In the genomic region with DNA sequence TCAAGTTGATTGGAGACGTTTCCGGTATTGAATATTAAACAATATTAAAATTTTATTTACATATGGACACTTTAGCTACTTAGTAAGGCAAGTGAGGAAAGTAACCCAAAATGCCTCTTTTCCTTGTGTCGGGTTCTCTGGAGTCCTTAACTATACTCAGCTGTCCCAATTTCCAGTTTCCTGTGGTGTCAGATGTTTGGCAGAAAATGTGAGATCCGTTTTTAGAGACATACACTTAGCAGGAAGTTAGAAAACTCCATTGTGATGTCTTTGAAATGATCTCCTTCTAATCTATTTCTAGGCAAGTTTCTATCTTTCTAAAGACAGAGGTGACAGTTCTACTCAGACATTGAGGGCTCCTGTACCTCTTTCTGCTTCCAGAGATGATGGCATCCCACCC, we compare ENCODE assay signal across 17 mouse cellular contexts.
"Had no signal": no experiment of that assay in that cellular context is flagged by ENCODE, and none has a peak within 500 bp of the region (broad histone marks: within the 10 kb centered on the region; RNA-seq: fewer than 3 reads in every experiment).

No protein-coding gene starts in this region.

- H3K36me3 ChIP-seq: liver, embryonic 15.5 days; lung, embryonic 15.5 days; midbrain, embryonic 13.5 days; midbrain, embryonic 15.5 days; neural tube, embryonic 12.5 days; stomach, embryonic 15.5 days had no signal

- H3K27ac ChIP-seq: liver, embryonic 15.5 days; lung, embryonic 15.5 days; macrophage; midbrain, embryonic 13.5 days; midbrain, embryonic 15.5 days; neural tube, embryonic 12.5 days; stomach, embryonic 15.5 days; stomach, postnatal 0 days had no signal

- DNase-seq: liver, postnatal 0 days; lung, adult 2 months; lung, postnatal 14 days; lung, postnatal 36 days; thymus, adult 18-20 months; thymus, postnatal 14 days; thymus, postnatal 36 days had no signal

- H3K27me3 ChIP-seq: liver, embryonic 15.5 days; lung, embryonic 15.5 days; megakaryocyte, embryonic 14.5 days; midbrain, embryonic 13.5 days; midbrain, embryonic 15.5 days; neural tube, embryonic 12.5 days; stomach, embryonic 15.5 days had no signal

- H3K9me3 ChIP-seq: liver, embryonic 15.5 days; lung, embryonic 15.5 days; megakaryocyte, embryonic 14.5 days; midbrain, embryonic 13.5 days; midbrain, embryonic 15.5 days; neural tube, embryonic 12.5 days; stomach, embryonic 15.5 days had no signal

- H3K4me1 ChIP-seq: liver, embryonic 15.5 days; lung, embryonic 15.5 days; megakaryocyte, embryonic 14.5 days; midbrain, embryonic 13.5 days; midbrain, embryonic 15.5 days; neural tube, embryonic 12.5 days; stomach, embryonic 15.5 days had no signal

- H3K4me3 ChIP-seq: liver, embryonic 15.5 days; lung, embryonic 15.5 days; megakaryocyte, embryonic 14.5 days; midbrain, embryonic 13.5 days; midbrain, embryonic 15.5 days; neural tube, embryonic 12.5 days; stomach, embryonic 15.5 days had no signal

- ATAC-seq: liver, postnatal 0 days; lung, postnatal 0 days; midbrain, embryonic 13.5 days; midbrain, embryonic 15.5 days had no signal
